Mouse (Mus musculus): ENCODE measurements at regions not wholly inside any gene's neighbourhood (a gene's known extent, or its start where the extent isn't known, plus 50 kb on each side); places are given as distances from the start of the nearest gene placed in this dataset.

- no peak for DNase-seq
These were observed 53.4 kb downstream of the Cartpt start for GRCm38 (mm10) chr13:99847531-99847930.

GRCm38 (mm10) chr13:99842626-99843025 lies 58.3 kb downstream of the Cartpt start:
- no peak for DNase-seq

GRCm38 (mm10) chr13:99839446-99839845 lies 61.4 kb downstream of the Cartpt start:
- no peak for DNase-seq

GRCm38 (mm10) chr13:99837772-99838425 lies 63.0 kb downstream of the Cartpt start:
- peak; percentile 35 for DNase-seq

GRCm38 (mm10) chr13:99837180-99837579 lies 63.7 kb downstream of the Cartpt start:
- no peak for DNase-seq

- no peak for DNase-seq
These were observed 64.3 kb downstream of the Cartpt start for GRCm38 (mm10) chr13:99836586-99836985.

GRCm38 (mm10) chr13:99835518-99835917 lies 65.4 kb downstream of the Cartpt start:
- no peak for DNase-seq

GRCm38 (mm10) chr13:99830080-99830724 lies 70.7 kb downstream of the Cartpt start:
- no peak for DNase-seq

GRCm38 (mm10) chr13:99827573-99827972 lies 73.3 kb downstream of the Cartpt start:
- no peak for DNase-seq

- DNase-seq = no peak
These were observed 76.3 kb downstream of the Cartpt start for GRCm38 (mm10) chr13:99824625-99825024.

GRCm38 (mm10) chr13:99816666-99817065 lies 84.2 kb downstream of the Cartpt start:
- no peak for DNase-seq

GRCm38 (mm10) chr13:99815786-99816185 lies 85.1 kb downstream of the Cartpt start:
- no peak for DNase-seq

- peak; percentile 29 for DNase-seq
These were observed 86.1 kb downstream of the Cartpt start for GRCm38 (mm10) chr13:99814801-99815200.

GRCm38 (mm10) chr13:99814033-99814556 lies 86.8 kb downstream of the Cartpt start:
- no peak for DNase-seq

GRCm38 (mm10) chr13:99794448-99794847 lies 106.4 kb downstream of the Cartpt start:
- no peak for DNase-seq

- DNase-seq = no peak
These were observed 107.0 kb downstream of the Cartpt start for GRCm38 (mm10) chr13:99793786-99794435.

- no peak for DNase-seq
These were observed 107.9 kb downstream of the Cartpt start for GRCm38 (mm10) chr13:99793001-99793400.

- DNase-seq = no peak
These were observed 109.9 kb downstream of the Cartpt start for GRCm38 (mm10) chr13:99790951-99791350.

GRCm38 (mm10) chr13:99787760-99788159 lies 113.1 kb downstream of the Cartpt start:
- no peak for DNase-seq

- DNase-seq = no peak
These were observed 115.5 kb downstream of the Cartpt start for GRCm38 (mm10) chr13:99785427-99785826.

GRCm38 (mm10) chr13:99784314-99784713 lies 116.6 kb downstream of the Cartpt start:
- no peak for DNase-seq

GRCm38 (mm10) chr13:99782883-99783721 lies 117.8 kb downstream of the Cartpt start:
- DNase-seq = no peak
